Mouse (Mus musculus) E14TG2a.4 (cell line): ENCODE results near the gene Topbp1.
A peak's percentile ranks its signal among the peaks of the same experiment; 100 is the strongest.

ENCODE experiments used
- CTCF ChIP-seq: conservative IDR thresholded peaks from 2 replicates; pipeline ENCODE4 v1.5.1; 2014; ENCODE audit warnings: low read length
- NANOG ChIP-seq: IDR thresholded peaks from 2 replicates; pipeline ENCODE4 v1.6.1; 2014; ENCODE audit warnings: borderline replicate concordance, low read length, mixed read lengths
- POU5F1 ChIP-seq: IDR thresholded peaks from 2 replicates; pipeline ENCODE4 v1.6.1; 2014; ENCODE audit warnings: low read length, borderline replicate concordance

DNA sequence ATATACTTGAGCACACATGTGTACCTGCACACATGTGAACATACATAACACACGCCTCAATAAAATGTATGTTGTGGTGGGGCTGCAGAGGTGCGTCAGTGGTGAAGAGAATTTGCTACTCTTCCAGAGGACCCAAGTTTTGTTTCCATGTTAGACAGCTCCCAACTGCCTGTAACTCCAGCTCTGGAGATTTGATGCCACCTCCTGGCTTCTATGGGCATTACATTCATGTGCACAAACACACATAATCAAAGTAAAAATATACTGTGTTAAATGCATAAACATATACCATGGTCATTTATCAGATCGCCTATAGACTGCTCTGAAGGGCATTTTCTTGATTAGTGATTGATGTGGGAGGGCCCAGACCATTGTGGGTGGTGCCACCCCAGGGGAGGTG is 2.3 kb upstream of the Topbp1 start:
- TF ChIP-seq CTCF (peak; percentile 74), POU5F1 (no peak), NANOG (no peak)
